Mouse (Mus musculus) heart, embryonic 14.5 days (tissue): Measurements from ENCODE around the gene Dyrk1b. TPM values are rescaled to one million over a fixed set of nuclear protein-coding genes. Genes with fewer than 3 reads are reported as not detected.
"Not testable (repeated sequence)": the region's sequence is repeated elsewhere in the genome, so short reads cannot be mapped to it uniquely, and the experiment has no call there.

Experiments
- ATAC-seq: fragments of 200-750 bp; cut with Nextera tagmentation; 2 replicates; pipeline ENCODE4 v1.8.0; 2017; ENCODE audit warnings: low read depth, moderate TSS enrichment; ENCODE audit not compliant: insufficient number of reproducible peaks, insufficient read depth, low FRiP score
- H3K27ac ChIP-seq, 2 experiments: fragments of 200-500 bp in 1 of 2; fragments of 300-500 bp in 1 of 2; sonication (generic) in 1 of 2; replicated peaks in 1 of 2; 2 replicates each; pipeline ENCODE4 v1.5.1; 2012 to 2014; ENCODE audit warnings: low read depth in 2 of 2, low read length in 2 of 2, control low read depth in 1 of 2, mild to moderate bottlenecking in 1 of 2, mixed read lengths in 1 of 2; ENCODE audit not compliant: control insufficient read depth in 1 of 2, insufficient read depth in 1 of 2
- H3K27me3 ChIP-seq: fragments of 300-500 bp; sonication (generic); 2 replicates; pipeline ENCODE4 v1.6.1; 2014; ENCODE audit warnings: mild to moderate bottlenecking, low read length, control low read depth; ENCODE audit not compliant: control insufficient read depth, insufficient read depth
- H3K36me3 ChIP-seq: fragments of 300-500 bp; sonication (generic); 2 replicates; pipeline ENCODE4 v1.6.1; 2014; ENCODE audit warnings: mild to moderate bottlenecking, control low read depth, low read length, mixed read lengths; ENCODE audit not compliant: control insufficient read depth, insufficient read depth
- H3K4me1 ChIP-seq, 2 experiments: fragments of 200-500 bp in 1 of 2; fragments of 300-500 bp in 1 of 2; sonication (generic) in 1 of 2; 2 replicates each; pipeline ENCODE4 v1.6.1; 2012 to 2014; ENCODE audit warnings: low read length in 2 of 2, control low read depth in 1 of 2, mixed read lengths in 1 of 2; ENCODE audit not compliant: control insufficient read depth in 2 of 2, insufficient read depth in 2 of 2
- H3K4me2 ChIP-seq: fragments of 300-500 bp; sonication (generic); 2 replicates; pipeline ENCODE4 v1.6.1; 2014; ENCODE audit warnings: mild to moderate bottlenecking, low read length
- H3K4me3 ChIP-seq, 2 experiments: fragments of 200-500 bp in 1 of 2; fragments of 300-500 bp in 1 of 2; sonication (generic) in 1 of 2; 2 replicates each; pipeline ENCODE4 v1.5.1; 2012 to 2014; ENCODE audit warnings: low read length in 2 of 2, mild to moderate bottlenecking in 2 of 2, control low read depth in 1 of 2, low read depth in 1 of 2, moderate library complexity in 1 of 2; ENCODE audit not compliant: control insufficient read depth in 1 of 2, insufficient read depth in 1 of 2
- H3K9ac ChIP-seq: fragments of 300-500 bp; sonication (generic); 2 replicates; pipeline ENCODE4 v1.6.1; 2014; ENCODE audit warnings: mild to moderate bottlenecking, low read length
- H3K9me3 ChIP-seq: fragments of 300-500 bp; sonication (generic); 2 replicates; pipeline ENCODE4 v1.6.1; 2016; ENCODE audit warnings: low read length, control low read depth; ENCODE audit not compliant: control insufficient read depth
- WGBS: fragments of 180-500 bp; shearing (Covaris S2); extraction: QIAGEN DNeasy Blood & Tissue Kit; methylation state at CpG from one replicate; pipeline ENCODE4 v1.1.7; 2014; 5-methylcytosine and 5-hydroxymethylcytosine counted together
- polyA plus RNA-seq: library from polyadenylated mRNA; unstranded; fragments of >200 nt; fragmentation: Nextera tagmentation; extraction: Ambion mirVana; gene quantifications from 2 replicates; pipeline ENCODE4 v1.2.1, GENCODE M21; 2014

The Dyrk1b gene
- polyA plus RNA-seq, 1 experiment from 2014 or later: 10.7 TPM

GRCm38 (mm10) chr7:28214142-28214541, 34.9 kb downstream of the Dyrk1b start:
- WGBS: 29% methylated on average over 10 of the region's 10 CpGs
- H3K4me2 ChIP-seq: no peak overlapping the region
- no peaks in the 10 kb centered on the region for H3K36me3 ChIP-seq
- no peaks in the 10 kb centered on the region for H3K9me3 ChIP-seq
- no peak overlapping the region for H3K27ac ChIP-seq
- no peak overlapping the region for H3K4me3 ChIP-seq
- no peak for ATAC-seq
- no peaks in the 10 kb centered on the region for H3K4me1 ChIP-seq
- H3K9ac ChIP-seq: no peak overlapping the region
- H3K27me3 ChIP-seq: no peaks in the 10 kb centered on the region

- not testable (repeated sequence) for H3K4me2 ChIP-seq, H3K4me3 ChIP-seq, H3K36me3 ChIP-seq, H3K4me1 ChIP-seq, H3K9ac ChIP-seq, H3K9me3 ChIP-seq, H3K27me3 ChIP-seq, ATAC-seq, H3K27ac ChIP-seq
- 70% methylated on average over 2 of the region's 2 CpGs for WGBS
Measured at GRCm38 (mm10) chr7:28215950-28216349, 36.7 kb downstream of the Dyrk1b start.

- not testable (repeated sequence) for H3K9ac ChIP-seq, H3K27ac ChIP-seq, H3K4me3 ChIP-seq, H3K4me1 ChIP-seq, H3K9me3 ChIP-seq, ATAC-seq, H3K4me2 ChIP-seq, H3K27me3 ChIP-seq, H3K36me3 ChIP-seq
- 86% methylated on average over 3 of the region's 13 CpGs for WGBS
Measured at GRCm38 (mm10) chr7:28217811-28218210, 38.5 kb downstream of the Dyrk1b start.

GRCm38 (mm10) chr7:28218951-28219740, 39.9 kb downstream of the Dyrk1b start:
- not testable (repeated sequence) for H3K36me3 ChIP-seq, H3K4me3 ChIP-seq, ATAC-seq, H3K9me3 ChIP-seq, H3K27ac ChIP-seq, H3K27me3 ChIP-seq, H3K4me1 ChIP-seq, H3K9ac ChIP-seq, H3K4me2 ChIP-seq
- WGBS: 84% methylated on average over 19 of the region's 20 CpGs

- not testable (repeated sequence) for H3K4me1 ChIP-seq, H3K36me3 ChIP-seq, H3K27ac ChIP-seq, H3K4me3 ChIP-seq, H3K27me3 ChIP-seq, H3K4me2 ChIP-seq, H3K9ac ChIP-seq, ATAC-seq, H3K9me3 ChIP-seq
- WGBS: 74% methylated on average over 4 of the region's 4 CpGs
Measured at GRCm38 (mm10) chr7:28226836-28227235, 47.6 kb downstream of the Dyrk1b start.

- not testable (repeated sequence) for H3K4me2 ChIP-seq, H3K4me1 ChIP-seq, H3K9ac ChIP-seq, H3K4me3 ChIP-seq, H3K27ac ChIP-seq, H3K36me3 ChIP-seq, H3K9me3 ChIP-seq, H3K27me3 ChIP-seq, ATAC-seq
- WGBS: 82% methylated on average over 4 of the region's 4 CpGs
Measured at GRCm38 (mm10) chr7:28227421-28227820, 48.2 kb downstream of the Dyrk1b start.

Other genes starting within 250 kb of the Dyrk1b start
- gene Zfp780b, start 200.3 kb upstream of the Dyrk1b start, polyA plus RNA-seq: 13.1 and 13.2 TPM in 2 replicates
- 1.9 and 2.2 TPM in 2 replicates for gene Zfp850, start 165.4 kb upstream of the Dyrk1b start, polyA plus RNA-seq
- 212 and 221 TPM in 2 replicates for gene Psmc4, start 129.4 kb upstream of the Dyrk1b start, polyA plus RNA-seq
- not detected in 2 replicates for gene Fcgbp, start 108.2 kb upstream of the Dyrk1b start, polyA plus RNA-seq
- 0.03 TPM in 1 of 2 replicates, not detected in the other for gene 9530053A07Rik, start 50.0 kb upstream of the Dyrk1b start, polyA plus RNA-seq
- gene Fbl, start 9.8 kb upstream of the Dyrk1b start, polyA plus RNA-seq: 20.1 and 23.1 TPM in 2 replicates
- 8.4 and 10.3 TPM in 2 replicates for gene Eid2, start 88.4 kb downstream of the Dyrk1b start, polyA plus RNA-seq
- gene Eid2b, start 98.3 kb downstream of the Dyrk1b start, polyA plus RNA-seq: 6.7 and 8.4 TPM in 2 replicates
- not detected in 2 replicates for gene Selenov, start 111.7 kb downstream of the Dyrk1b start, polyA plus RNA-seq
- gene Dll3, start 122.8 kb downstream of the Dyrk1b start, polyA plus RNA-seq: 0.14 TPM in 1 of 2 replicates, not detected in the other
- 119 and 131 TPM in 2 replicates for gene Timm50, start 132.6 kb downstream of the Dyrk1b start, polyA plus RNA-seq
- gene Supt5, start 159.3 kb downstream of the Dyrk1b start, polyA plus RNA-seq: 47.9 and 48.0 TPM in 2 replicates
- 731 and 789 TPM in 2 replicates for gene Rps16, start 171.2 kb downstream of the Dyrk1b start, polyA plus RNA-seq
- gene Plekhg2, start 193.1 kb downstream of the Dyrk1b start, polyA plus RNA-seq: 32.9 and 35.6 TPM in 2 replicates
- 10.1 and 12.2 TPM in 2 replicates for gene Zfp36, start 200.8 kb downstream of the Dyrk1b start, polyA plus RNA-seq
- 50.9 and 57.7 TPM in 2 replicates for gene Med29, start 213.2 kb downstream of the Dyrk1b start, polyA plus RNA-seq
- gene Paf1, start 213.5 kb downstream of the Dyrk1b start, polyA plus RNA-seq: 61.9 and 62.5 TPM in 2 replicates